Mouse (Mus musculus): ENCODE data around the gene Oxgr1.

The Oxgr1 gene

DNA sequence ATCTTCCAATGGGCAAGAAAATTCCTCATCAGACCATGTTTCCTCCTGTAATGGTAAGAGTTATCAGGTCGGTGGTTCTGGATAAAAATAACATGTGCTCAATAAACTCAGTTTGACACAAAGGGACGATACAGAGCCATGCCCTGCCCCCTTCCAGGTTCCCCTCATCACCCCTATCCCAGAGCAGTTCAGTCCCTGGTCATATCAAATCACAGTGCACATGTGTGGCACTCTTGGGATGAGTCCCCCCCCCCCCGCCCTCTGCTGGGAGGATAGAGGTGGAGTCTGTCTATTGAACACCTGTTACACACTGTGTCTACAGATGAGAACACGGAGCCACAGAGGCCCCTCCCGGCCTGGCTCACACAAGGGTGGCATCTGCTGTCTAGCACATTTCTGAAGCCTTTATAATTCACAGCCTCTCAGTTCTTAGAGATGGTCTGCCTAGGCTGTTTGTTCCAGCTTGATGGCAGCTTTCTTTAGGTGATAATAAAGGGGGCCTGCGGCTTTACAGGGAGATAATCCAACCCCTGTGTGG, 61.5 kb downstream of the Oxgr1 start:
- DNase-seq (ENCODE audit: low read depth, low spot score) = no peak

Measured in CD4-positive, CD25-positive, alpha-beta regulatory T cell, adult 2 months (primary cell).